Mouse (Mus musculus) MEL (cell line): ENCODE results near the gene Lrrc4b. TPM values are rescaled to one million over a fixed set of nuclear protein-coding genes. Genes with fewer than 3 reads are reported as not detected.

Experiments used
- DNase-seq: peaks from one replicate; pipeline ENCODE4 v3.0.0; 2011; ENCODE audit warnings: low read depth, low spot score
- H3K27ac ChIP-seq: 2 replicates; pipeline ENCODE4 v1.5.1; 2012; ENCODE audit warnings: low read depth, mild to moderate bottlenecking, control low read depth, low read length, moderate library complexity; ENCODE audit not compliant: control insufficient read depth
- H3K27me3 ChIP-seq, 2 experiments: fragments of 150-350 bp in 1 of 2; sonication (generic) in 1 of 2; 2 replicates each; pipeline ENCODE4 v1.6.1; 2012; ENCODE audit warnings: low read length in 2 of 2, mild to moderate bottlenecking in 2 of 2, improper control_type of control experiment in 1 of 2, moderate library complexity in 1 of 2; ENCODE audit not compliant: insufficient read depth in 2 of 2, control insufficient read depth in 1 of 2
- H3K36me3 ChIP-seq, 2 experiments: 2 replicates each; pipeline ENCODE4 v1.6.1; 2012 to 2014; ENCODE audit warnings: low read length in 2 of 2, improper control_type of control experiment in 1 of 2, inconsistent platforms in 1 of 2, mild to moderate bottlenecking in 1 of 2; ENCODE audit not compliant: insufficient read depth in 2 of 2, control insufficient read depth in 1 of 2
- H3K4me1 ChIP-seq, 2 experiments: fragments of 150-350 bp in 1 of 2; sonication (generic) in 1 of 2; 2 replicates each; pipeline ENCODE4 v1.6.1; 2012; ENCODE audit warnings: low read length in 2 of 2, improper control_type of control experiment in 1 of 2, mild to moderate bottlenecking in 1 of 2; ENCODE audit not compliant: insufficient read depth in 2 of 2, control insufficient read depth in 1 of 2
- H3K4me3 ChIP-seq, 2 experiments: fragments of 150-350 bp in 1 of 2; sonication (generic) in 1 of 2; 2 replicates each; pipeline ENCODE4 v1.5.1; 2012; ENCODE audit warnings: low read depth in 2 of 2, low read length in 2 of 2, mild to moderate bottlenecking in 2 of 2, moderate library complexity in 2 of 2, control low read depth in 1 of 2, improper control_type of control experiment in 1 of 2; ENCODE audit not compliant: control insufficient read depth in 1 of 2, insufficient read depth in 1 of 2
- H3K79me2 ChIP-seq: 2 replicates; pipeline ENCODE4 v1.6.1; 2012; ENCODE audit warnings: mild to moderate bottlenecking, low read length, moderate library complexity; ENCODE audit not compliant: control insufficient read depth, poor library complexity, insufficient read depth
- H3K9ac ChIP-seq: 2 replicates; pipeline ENCODE4 v1.6.1; 2012; ENCODE audit warnings: low read depth, mild to moderate bottlenecking, control low read depth, low read length, moderate library complexity; ENCODE audit not compliant: control insufficient read depth, poor library complexity, severe bottlenecking
- H3K9me3 ChIP-seq: fragments of 150-350 bp; sonication (generic); replicated peaks from 2 replicates; pipeline ENCODE4 v1.6.1; 2012; ENCODE audit warnings: mild to moderate bottlenecking, low read length, improper control_type of control experiment, moderate library complexity; ENCODE audit not compliant: insufficient read depth
- CTCF ChIP-seq, 3 experiments: IDR thresholded peaks in 2 of 3; conservative IDR thresholded peaks in 1 of 3; 2 replicates each; pipeline ENCODE4 v1.5.1; 2011 to 2012; ENCODE audit warnings: low read length in 3 of 3, low read depth in 2 of 3, mild to moderate bottlenecking in 2 of 3, improper control_type of control experiment in 1 of 3, inconsistent platforms in 1 of 3, mixed read lengths in 1 of 3, moderate library complexity in 1 of 3; ENCODE audit not compliant: control insufficient read depth in 1 of 3, insufficient read depth in 1 of 3, poor library complexity in 1 of 3, severe bottlenecking in 1 of 3
- ELF1 ChIP-seq: IDR thresholded peaks from 2 replicates; pipeline ENCODE4 v1.6.1; 2014; ENCODE audit warnings: low read depth, mild to moderate bottlenecking, inconsistent platforms, low read length, improper control_type of control experiment, moderate library complexity
- EP300 ChIP-seq, 2 experiments: IDR thresholded peaks; 2 replicates each; pipeline ENCODE4 v1.6.1; 2011; ENCODE audit warnings: improper control_type of control experiment in 2 of 2, low read length in 2 of 2, low read depth in 1 of 2, mild to moderate bottlenecking in 1 of 2
- GABPA ChIP-seq: IDR thresholded peaks from 2 replicates; pipeline ENCODE4 v1.6.1; 2012; ENCODE audit warnings: low read depth, mild to moderate bottlenecking, inconsistent platforms, low read length, improper control_type of control experiment, moderate library complexity
- GATA1 ChIP-seq: IDR thresholded peaks from 2 replicates; pipeline ENCODE4 v1.6.1; 2011; ENCODE audit warnings: low read depth, low read length, improper control_type of control experiment
- HCFC1 ChIP-seq: IDR thresholded peaks from 2 replicates; pipeline ENCODE4 v1.6.1; 2012; ENCODE audit warnings: low read depth, mild to moderate bottlenecking, inconsistent platforms, low read length, improper control_type of control experiment, moderate library complexity
- JUND ChIP-seq: IDR thresholded peaks from 2 replicates; pipeline ENCODE4 v1.6.1; 2011; ENCODE audit warnings: low read depth, mild to moderate bottlenecking, improper control_type of control experiment, low read length
- KAT2A ChIP-seq: conservative IDR thresholded peaks from 2 replicates; pipeline ENCODE4 v1.6.1; 2012; ENCODE audit warnings: low read depth, low read length, improper control_type of control experiment, inconsistent platforms
- MAFK ChIP-seq: IDR thresholded peaks from 2 replicates; pipeline ENCODE4 v1.6.1; 2011; ENCODE audit warnings: low read depth, mild to moderate bottlenecking, low read length, improper control_type of control experiment, borderline replicate concordance
- MAX ChIP-seq: IDR thresholded peaks from 2 replicates; pipeline ENCODE4 v1.6.1; 2011; ENCODE audit warnings: low read length, improper control_type of control experiment
- MAZ ChIP-seq: IDR thresholded peaks from 2 replicates; pipeline ENCODE4 v1.6.1; 2012; ENCODE audit warnings: low read depth, mild to moderate bottlenecking, inconsistent platforms, low read length, improper control_type of control experiment
- MEF2A ChIP-seq: IDR thresholded peaks from 2 replicates; pipeline ENCODE4 v1.6.1; 2014; ENCODE audit warnings: low read depth, mild to moderate bottlenecking, inconsistent platforms, low read length, improper control_type of control experiment; ENCODE audit not compliant: poor library complexity, insufficient replicate concordance, severe bottlenecking; ENCODE audit errors: extremely low read depth
- MXI1 ChIP-seq: IDR thresholded peaks from 2 replicates; pipeline ENCODE4 v1.6.1; 2011; ENCODE audit warnings: mild to moderate bottlenecking, low read depth, low read length, improper control_type of control experiment
- MYB ChIP-seq: IDR thresholded peaks from 2 replicates; pipeline ENCODE4 v1.6.1; 2011; ENCODE audit warnings: mild to moderate bottlenecking, low read depth, low read length, improper control_type of control experiment
- MYC ChIP-seq: IDR thresholded peaks from 2 replicates; pipeline ENCODE4 v1.6.1; 2011; ENCODE audit warnings: low read depth, mild to moderate bottlenecking, low read length, improper control_type of control experiment, moderate library complexity
- NRF1 ChIP-seq: IDR thresholded peaks from 2 replicates; pipeline ENCODE4 v1.6.1; 2014; ENCODE audit warnings: low read depth, mild to moderate bottlenecking, inconsistent platforms, low read length, improper control_type of control experiment, moderate library complexity; ENCODE audit not compliant: poor library complexity, insufficient read depth, severe bottlenecking
- POLR2AphosphoS2 ChIP-seq: IDR thresholded peaks from 2 replicates; pipeline ENCODE4 v1.6.1; 2011; ENCODE audit warnings: low read length, improper control_type of control experiment
- RAD21 ChIP-seq: IDR thresholded peaks from 2 replicates; pipeline ENCODE4 v1.6.1; 2011; ENCODE audit warnings: mild to moderate bottlenecking, low read depth, low read length, improper control_type of control experiment
- RCOR1 ChIP-seq: IDR thresholded peaks from 2 replicates; pipeline ENCODE4 v1.6.1; 2012; ENCODE audit warnings: low read depth, mild to moderate bottlenecking, inconsistent platforms, low read length, improper control_type of control experiment
- SIN3A ChIP-seq: IDR thresholded peaks from 2 replicates; pipeline ENCODE4 v1.6.1; 2012; ENCODE audit warnings: low read length, improper control_type of control experiment, inconsistent platforms
- SMC3 ChIP-seq: IDR thresholded peaks from 2 replicates; pipeline ENCODE4 v1.6.1; 2011; ENCODE audit warnings: low read depth, low read length, improper control_type of control experiment
- TBP ChIP-seq: IDR thresholded peaks from 2 replicates; pipeline ENCODE4 v1.8.0; 2011; ENCODE audit warnings: low read depth, low read length, improper control_type of control experiment
- USF1 ChIP-seq: IDR thresholded peaks from 2 replicates; pipeline ENCODE4 v1.6.1; 2014; ENCODE audit warnings: low read depth, mild to moderate bottlenecking, inconsistent platforms, low read length, improper control_type of control experiment, moderate library complexity
- ZC3H11A ChIP-seq: IDR thresholded peaks from 2 replicates; pipeline ENCODE4 v1.6.1; 2012; ENCODE audit warnings: low read depth, mild to moderate bottlenecking, inconsistent platforms, low read length, improper control_type of control experiment
- ZNF384 ChIP-seq: IDR thresholded peaks from 2 replicates; pipeline ENCODE4 v1.6.1; 2012; ENCODE audit warnings: low read depth, mild to moderate bottlenecking, inconsistent platforms, low read length, improper control_type of control experiment
- polyA plus RNA-seq, 2 experiments: library from polyadenylated mRNA; stranded (reverse) in 1 of 2; unstranded in 1 of 2; fragments of >175 nt in 1 of 2; fragments of >200 nt in 1 of 2; gene quantifications; 2 replicates each; pipeline versions ENCODE4 v1.2.1 to v1.2.4; 2012; ENCODE audit warnings: low replicate concordance in 2 of 2, low read depth in 1 of 2; ENCODE audit not compliant: insufficient read length in 2 of 2, insufficient read depth in 1 of 2, missing spikeins in 1 of 2
- total RNA-seq: library from RNA; depleted of rRNA; stranded (reverse); fragments of 300-350 nt; gene quantifications from 2 replicates; pipeline ENCODE4 v1.2.3, GENCODE M21; 2012

The Lrrc4b gene
- total and polyA plus RNA-seq, 3 experiments = 0.58 to 4.4 TPM; not detected in 1

DNA sequence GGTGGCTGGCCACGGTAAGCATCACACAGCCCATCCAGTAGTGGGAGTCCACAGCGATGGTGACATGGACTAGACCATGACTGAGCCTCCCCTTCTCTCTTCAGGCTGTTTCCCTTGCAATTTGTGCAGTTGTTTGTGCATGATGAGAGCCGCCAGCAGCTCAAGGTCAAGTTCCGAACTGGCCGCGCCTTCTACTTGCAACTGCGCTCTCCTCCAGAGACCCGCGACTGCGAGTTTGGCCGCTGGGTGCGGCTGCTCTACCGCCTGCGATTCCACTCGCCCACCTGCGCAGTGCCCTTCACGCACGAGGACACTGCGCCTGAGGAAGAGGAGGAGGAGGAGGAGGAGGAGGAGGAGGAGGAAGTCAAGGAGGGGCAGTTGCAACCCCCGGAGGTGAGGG lies 71.2 kb downstream of the Lrrc4b start:
- no peak overlapping the region for H3K9ac ChIP-seq
- TF ChIP-seq SIN3A (no peak), USF1 (no peak), POLR2AphosphoS2 (no peak), HCFC1 (no peak), MXI1 (no peak), ELF1 (no peak), KAT2A (no peak), GABPA (no peak), MAZ (no peak), GATA1 (no peak), NRF1 (no peak), MYC (no peak), ZNF384 (no peak), TBP (no peak), MAX (no peak), CTCF (IDR thresholded peaks at IDR 0.05 in 2 of 3, conservative IDR thresholded peaks at IDR 0.05 in 1 of 3; ENCODE audit: control insufficient read depth in 1 of 3, insufficient read depth in 1 of 3, low read depth in 2 of 3, low read length in 3 of 3, poor library complexity in 1 of 3, severe bottlenecking in 1 of 3) (no peak)
- DNase-seq = no peak
- H3K79me2 ChIP-seq = peaks cover 9% of the 10 kb centered on the region
- H3K9me3 ChIP-seq = no peaks in the 10 kb centered on the region
- no peaks in the 10 kb centered on the region for H3K27me3 ChIP-seq
- H3K4me3 ChIP-seq = no peak overlapping the region
- peaks cover 0 to 9% of the 10 kb centered on the region in 2 experiments; a peak in 2 of 4 replicates for H3K4me1 ChIP-seq
- H3K36me3 ChIP-seq = peaks cover 0 to 4% of the 10 kb centered on the region in 2 experiments; a peak in 2 of 4 replicates
- no peak overlapping the region for H3K27ac ChIP-seq

- H3K9ac ChIP-seq = no peak overlapping the region
- no peak for TF ChIP-seq RCOR1
- no peak for TF ChIP-seq MEF2A
- no peak for TF ChIP-seq EP300 (IDR thresholded peaks at IDR 0.05; ENCODE audit: low read depth in 1 of 2, low read length in 2 of 2)
- no peak for TF ChIP-seq MAFK
- no peak for TF ChIP-seq POLR2AphosphoS2
- no peak for TF ChIP-seq MYB
- TF ChIP-seq SMC3 = peak; percentile 78
- TF ChIP-seq RAD21 = peak; percentile 40
- no peak for TF ChIP-seq USF1
- no peak for TF ChIP-seq TBP
- TF ChIP-seq JUND = peak; percentile 92
- peak; percentile 73 to 84 (median 79) for TF ChIP-seq CTCF (IDR thresholded peaks at IDR 0.05 in 2 of 3, conservative IDR thresholded peaks at IDR 0.05 in 1 of 3; ENCODE audit: control insufficient read depth in 1 of 3, insufficient read depth in 1 of 3, low read depth in 2 of 3, low read length in 3 of 3, poor library complexity in 1 of 3, severe bottlenecking in 1 of 3)
- 0 out of 2 replicates have a peak, but pooled peaks have one; percentile 7 for TF ChIP-seq ZC3H11A
- H3K27me3 ChIP-seq = no peaks in the 10 kb centered on the region
- peak; percentile 81 for DNase-seq
- no peaks in the 10 kb centered on the region for H3K9me3 ChIP-seq
- no peaks in the 10 kb centered on the region for H3K36me3 ChIP-seq
- no peak overlapping the region for H3K4me3 ChIP-seq
- H3K27ac ChIP-seq = no peak overlapping the region
- peaks cover 0 to 2% of the 10 kb centered on the region in 2 experiments; a peak in 1 of 4 replicates for H3K4me1 ChIP-seq
- no peaks in the 10 kb centered on the region for H3K79me2 ChIP-seq
These were observed 72.8 kb downstream of the Lrrc4b start for GRCm38 (mm10) chr7:44501563-44502115.
